Mouse (Mus musculus): ENCODE measurements around the gene Prpsap1. TPM values are rescaled to one million over a fixed set of nuclear protein-coding genes. Genes with fewer than 3 reads are reported as not detected.

The Prpsap1 gene
- 171 and 174 TPM in 2 replicates for polyA plus RNA-seq (2014; fragmentation: Nextera tagmentation; extraction: Ambion mirVana)

DNA sequence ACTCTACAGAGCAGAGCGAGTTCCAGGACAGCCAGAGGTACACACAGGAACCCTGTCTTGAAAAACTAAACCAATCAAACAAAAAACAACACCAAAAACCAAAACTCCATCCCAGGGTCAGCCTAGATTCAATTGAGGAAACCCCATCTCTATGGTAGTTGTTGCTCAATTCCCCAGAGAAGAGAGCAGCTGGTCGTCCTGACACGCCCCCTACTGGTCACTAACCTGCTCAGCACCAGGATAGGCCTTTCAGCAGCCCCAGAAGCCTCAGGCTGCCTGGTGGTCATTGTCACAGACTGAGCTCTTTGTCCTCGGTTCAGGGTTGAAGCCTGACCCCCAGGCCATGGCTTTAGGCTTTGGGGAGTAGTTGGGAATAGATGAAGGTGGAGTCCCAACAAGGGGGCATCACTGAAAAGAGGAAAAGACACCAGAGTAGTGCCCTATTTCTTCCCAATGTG is at the start of gene Prpsap1:
Gene Prpsap1 (minus strand): TSS at position 408 of the 458 bp plus-strand sequence.
- no peak within 1 kb of the TSS for H3K4me2 ChIP-seq (ENCODE audit: low read length)
- H3K4me1 ChIP-seq (ENCODE audit: control insufficient read depth, insufficient read depth, low read length): peaks cover 16% of the 10 kb centered on the region
- peak within 1 kb of the TSS; percentile 45; the same call in 1 of the 2 replicates for H3K27ac ChIP-seq (replicated peaks; ENCODE audit: low read depth, low read length)
- 23% methylated on average over 4 of the region's 4 CpGs for WGBS
- no peak for ATAC-seq (ENCODE audit: low FRiP score, low TSS enrichment)
- no peak within 1 kb of the TSS for H3K4me3 ChIP-seq (replicated peaks; ENCODE audit: low read depth, low read length)
- no peaks in the 10 kb centered on the region for H3K27me3 ChIP-seq (ENCODE audit: control insufficient read depth, insufficient read depth, low read length)
- H3K36me3 ChIP-seq (ENCODE audit: control insufficient read depth, insufficient read depth, low read length): no peaks in the 10 kb centered on the region
- DNase-seq: peak; percentile 68
- no peaks in the 10 kb centered on the region for H3K9me3 ChIP-seq (ENCODE audit: control insufficient read depth, low read length)
- H3K9ac ChIP-seq (replicated peaks; ENCODE audit: low read length): no peak within 1 kb of the TSS

DNA sequence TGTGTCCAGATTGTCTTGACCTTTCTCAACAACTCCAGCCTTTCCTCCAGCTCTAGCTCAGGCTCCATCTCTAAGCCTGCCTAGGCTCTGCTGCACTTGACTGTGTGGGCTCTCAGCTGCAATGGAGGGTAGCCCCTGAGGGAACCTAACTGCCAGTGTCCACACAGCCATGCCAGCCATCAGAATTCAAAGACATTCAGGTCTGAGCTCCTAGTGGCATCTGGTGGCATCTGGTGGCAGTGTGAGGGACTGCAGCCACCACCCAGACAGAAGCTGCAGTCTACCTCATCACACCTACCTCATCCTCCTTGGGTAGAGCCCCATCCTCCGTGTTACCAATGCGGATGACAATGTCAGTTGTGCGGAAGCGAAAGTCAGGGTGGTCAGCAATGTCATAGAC is 49.1 kb upstream of the Prpsap1 start:
- no peak; the same call in 1 of the 2 replicates for ATAC-seq (ENCODE audit: low FRiP score, low TSS enrichment)
- Histone ChIP-seq H3K4me3 (replicated peaks; ENCODE audit: low read depth, low read length) (no peak overlapping the region), H3K27me3 (ENCODE audit: control insufficient read depth, insufficient read depth, low read length) (no peaks in the 10 kb centered on the region), H3K9ac (replicated peaks; ENCODE audit: low read length) (no peak overlapping the region), H3K9me3 (ENCODE audit: control insufficient read depth, low read length) (no peaks in the 10 kb centered on the region), H3K27ac (replicated peaks; ENCODE audit: low read depth, low read length) (no peak overlapping the region), H3K4me2 (ENCODE audit: low read length) (no peak overlapping the region), H3K36me3 (ENCODE audit: control insufficient read depth, insufficient read depth, low read length) (peaks cover 95% of the 10 kb centered on the region), H3K4me1 (ENCODE audit: control insufficient read depth, insufficient read depth, low read length) (no peaks in the 10 kb centered on the region)
- 83% methylated on average over 4 of the region's 4 CpGs for WGBS
- peak; percentile 74 for DNase-seq

DNA sequence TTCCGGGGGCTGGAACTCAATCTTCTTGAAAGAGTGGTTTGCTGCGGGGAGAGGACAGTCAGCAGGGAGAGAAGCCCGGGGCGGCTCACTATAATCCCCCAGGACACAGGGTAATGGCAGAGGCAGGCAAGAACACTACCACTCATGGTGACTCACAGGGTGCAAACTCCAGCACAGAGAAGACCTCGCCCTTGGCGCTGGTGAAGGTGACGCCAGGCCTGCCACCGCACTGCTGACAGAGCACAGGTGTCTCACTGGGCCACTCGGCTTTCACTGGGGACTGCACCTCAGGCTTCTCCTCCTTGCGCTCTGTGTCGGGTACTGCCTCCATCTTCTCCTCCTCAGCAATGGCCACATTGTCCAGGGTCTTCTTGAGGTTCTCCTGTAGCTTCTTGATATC is 47.2 kb upstream of the Prpsap1 start:
- ATAC-seq (ENCODE audit: low FRiP score, low TSS enrichment): no peak
- H3K4me1 ChIP-seq (ENCODE audit: control insufficient read depth, insufficient read depth, low read length): no peaks in the 10 kb centered on the region

DNA sequence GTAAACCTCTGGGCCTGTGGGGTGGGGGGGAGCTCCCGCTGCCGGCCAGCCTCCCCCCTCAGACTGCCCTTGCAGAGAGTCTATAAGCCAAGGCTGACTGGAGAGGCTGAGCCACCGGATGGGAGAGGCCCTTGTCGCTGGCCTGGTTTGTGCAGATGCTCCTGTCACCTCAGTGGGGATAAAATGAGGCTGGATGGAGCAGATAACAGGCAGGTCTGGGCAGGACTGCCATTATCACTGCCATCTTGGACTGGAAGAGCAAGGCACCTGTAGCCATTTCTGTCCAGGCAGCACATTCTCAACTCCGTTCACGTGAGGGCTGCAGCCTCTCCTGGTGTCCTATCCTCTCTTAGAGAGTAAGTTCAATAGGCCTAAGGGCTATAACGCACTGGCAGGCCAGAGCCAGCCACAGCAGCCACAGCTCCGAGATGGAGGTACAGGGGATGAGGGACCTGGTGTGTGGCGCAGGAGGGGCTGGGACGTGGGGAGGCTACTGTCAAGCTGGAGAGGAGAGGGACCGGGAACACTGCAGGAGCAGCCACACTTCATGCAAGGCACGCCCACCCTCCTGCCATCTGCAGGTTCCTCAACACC is 44.2 kb upstream of the Prpsap1 start:
- 89% methylated on average over 12 of the region's 12 CpGs for WGBS
- Histone ChIP-seq H3K9ac (replicated peaks; ENCODE audit: low read length) (no peak overlapping the region), H3K27ac (replicated peaks; ENCODE audit: low read depth, low read length) (no peak overlapping the region), H3K4me1 (ENCODE audit: control insufficient read depth, insufficient read depth, low read length) (peaks cover 8% of the 10 kb centered on the region), H3K36me3 (ENCODE audit: control insufficient read depth, insufficient read depth, low read length) (peaks cover 60% of the 10 kb centered on the region), H3K4me2 (ENCODE audit: low read length) (no peak overlapping the region), H3K4me3 (replicated peaks; ENCODE audit: low read depth, low read length) (no peak overlapping the region), H3K9me3 (ENCODE audit: control insufficient read depth, low read length) (no peaks in the 10 kb centered on the region), H3K27me3 (ENCODE audit: control insufficient read depth, insufficient read depth, low read length) (peaks cover 19% of the 10 kb centered on the region)
- DNase-seq (no peak), ATAC-seq (ENCODE audit: low FRiP score, low TSS enrichment) (no peak)

More for the DNA sequence above, 47.2 kb upstream of the Prpsap1 start:
- Histone ChIP-seq H3K9me3 (ENCODE audit: control insufficient read depth, low read length) (no peaks in the 10 kb centered on the region), H3K27ac (replicated peaks; ENCODE audit: low read depth, low read length) (no peak overlapping the region), H3K4me3 (replicated peaks; ENCODE audit: low read depth, low read length) (no peak overlapping the region), H3K36me3 (ENCODE audit: control insufficient read depth, insufficient read depth, low read length) (peaks cover 90% of the 10 kb centered on the region), H3K9ac (replicated peaks; ENCODE audit: low read length) (no peak overlapping the region), H3K4me2 (ENCODE audit: low read length) (no peak overlapping the region), H3K27me3 (ENCODE audit: control insufficient read depth, insufficient read depth, low read length) (no peaks in the 10 kb centered on the region)
- DNase-seq: no peak
- WGBS: 96% methylated on average over 11 of the region's 11 CpGs

DNA sequence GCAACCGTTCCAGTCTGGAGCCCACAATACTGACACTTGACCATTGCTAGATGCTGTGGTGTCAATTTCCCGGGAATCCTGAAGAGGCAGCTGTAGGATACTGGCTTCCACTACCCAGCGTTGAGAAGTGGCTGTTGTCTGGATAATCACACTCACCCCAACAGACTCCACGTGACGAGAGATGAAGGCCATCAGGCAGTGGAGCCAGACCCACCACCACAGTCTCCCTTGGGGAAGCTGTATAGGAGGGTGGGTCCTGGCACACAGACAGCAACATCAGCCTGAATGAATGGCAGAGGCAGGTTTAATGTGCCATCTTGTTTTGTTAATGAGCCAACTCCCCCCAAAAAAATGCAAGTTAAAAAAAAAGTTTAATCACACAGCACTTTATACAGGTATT is 43.4 kb upstream of the Prpsap1 start:
- H3K4me3 ChIP-seq (replicated peaks; ENCODE audit: low read depth, low read length): no peak overlapping the region
- H3K4me1 ChIP-seq (ENCODE audit: control insufficient read depth, insufficient read depth, low read length): peaks cover 13% of the 10 kb centered on the region
- peaks cover 27% of the 10 kb centered on the region for H3K27me3 ChIP-seq (ENCODE audit: control insufficient read depth, insufficient read depth, low read length)
- H3K4me2 ChIP-seq (ENCODE audit: low read length): no peak overlapping the region
- WGBS: 63% methylated on average over 5 of the region's 5 CpGs
- H3K9me3 ChIP-seq (ENCODE audit: control insufficient read depth, low read length): no peaks in the 10 kb centered on the region
- DNase-seq (no peak), ATAC-seq (ENCODE audit: low FRiP score, low TSS enrichment) (no peak)
- H3K27ac ChIP-seq (replicated peaks; ENCODE audit: low read depth, low read length): no peak overlapping the region
- H3K9ac ChIP-seq (replicated peaks; ENCODE audit: low read length): no peak overlapping the region
- H3K36me3 ChIP-seq (ENCODE audit: control insufficient read depth, insufficient read depth, low read length): peaks cover 52% of the 10 kb centered on the region

DNA sequence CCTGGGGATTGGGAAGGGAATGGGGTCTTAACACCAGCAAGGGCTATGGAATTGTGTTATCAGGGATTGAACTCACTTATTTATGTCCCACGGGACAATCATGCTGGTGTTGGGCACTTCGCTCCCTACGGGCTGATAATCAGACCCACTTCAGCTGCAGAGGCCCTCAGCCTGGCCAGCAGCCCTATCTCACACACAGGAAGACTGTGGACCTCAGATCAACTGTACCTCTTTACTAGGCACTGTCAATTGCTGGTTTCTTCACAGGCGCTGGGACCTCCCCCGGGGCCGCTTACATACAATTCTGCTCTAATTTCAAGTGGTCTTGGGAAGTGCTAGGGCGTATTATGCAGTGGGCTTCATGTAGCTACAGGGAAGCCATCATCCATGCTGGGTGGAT is 42.7 kb upstream of the Prpsap1 start:
- Histone ChIP-seq H3K27ac (replicated peaks; ENCODE audit: low read depth, low read length) (no peak overlapping the region), H3K9ac (replicated peaks; ENCODE audit: low read length) (no peak overlapping the region), H3K27me3 (ENCODE audit: control insufficient read depth, insufficient read depth, low read length) (peaks cover 34% of the 10 kb centered on the region), H3K36me3 (ENCODE audit: control insufficient read depth, insufficient read depth, low read length) (peaks cover 45% of the 10 kb centered on the region), H3K4me1 (ENCODE audit: control insufficient read depth, insufficient read depth, low read length) (peaks cover 20% of the 10 kb centered on the region), H3K9me3 (ENCODE audit: control insufficient read depth, low read length) (no peaks in the 10 kb centered on the region), H3K4me2 (ENCODE audit: low read length) (no peak overlapping the region), H3K4me3 (replicated peaks; ENCODE audit: low read depth, low read length) (no peak overlapping the region)
- ATAC-seq (ENCODE audit: low FRiP score, low TSS enrichment) (no peak), DNase-seq (no peak)
- WGBS: 90% methylated on average over 7 of the region's 7 CpGs

DNA sequence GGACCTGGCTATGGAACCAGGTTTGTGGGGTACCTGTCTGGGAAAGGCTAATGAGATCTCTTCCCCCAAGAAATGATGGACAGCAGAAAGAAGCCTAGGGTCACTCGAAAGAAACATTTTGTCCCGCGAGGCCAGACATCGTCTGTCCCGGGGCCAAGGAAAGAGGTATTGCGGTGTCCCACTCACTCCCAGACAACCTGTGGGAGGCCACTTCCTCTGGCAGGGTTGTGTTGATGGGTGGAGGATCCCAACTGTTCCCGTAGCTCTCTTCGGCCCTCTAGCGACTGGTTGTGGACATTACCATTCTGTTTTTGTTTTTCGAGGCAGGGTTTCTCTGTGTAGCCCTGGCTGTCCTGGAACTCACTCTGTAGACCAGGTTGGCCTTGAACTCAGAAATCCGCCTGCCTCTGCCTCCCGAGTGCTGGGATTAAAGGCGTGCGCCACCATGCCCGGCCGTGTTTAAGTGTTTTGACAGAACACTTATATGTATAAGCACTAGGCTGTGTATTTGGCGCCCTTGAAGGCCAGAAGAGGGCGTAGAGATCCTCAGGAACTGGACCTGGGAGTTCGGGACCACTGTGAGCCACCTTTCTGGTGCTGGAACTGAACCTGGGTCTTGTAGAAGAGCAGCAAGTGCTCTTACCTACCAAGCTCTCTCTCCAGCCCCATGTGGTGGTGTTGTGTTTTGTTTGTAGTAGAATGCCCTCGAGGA is 40.3 kb upstream of the Prpsap1 start:
- ATAC-seq (ENCODE audit: low FRiP score, low TSS enrichment): no peak
- Histone ChIP-seq H3K4me1 (ENCODE audit: control insufficient read depth, insufficient read depth, low read length) (peaks cover 35% of the 10 kb centered on the region), H3K9ac (replicated peaks; ENCODE audit: low read length) (no peak overlapping the region), H3K27ac (replicated peaks; ENCODE audit: low read depth, low read length) (no peak overlapping the region), H3K9me3 (ENCODE audit: control insufficient read depth, low read length) (no peaks in the 10 kb centered on the region), H3K4me3 (replicated peaks; ENCODE audit: low read depth, low read length) (peak overlapping the region; percentile 39; the same call in 1 of the 2 replicates), H3K27me3 (ENCODE audit: control insufficient read depth, insufficient read depth, low read length) (peaks cover 46% of the 10 kb centered on the region), H3K36me3 (ENCODE audit: control insufficient read depth, insufficient read depth, low read length) (peaks cover 21% of the 10 kb centered on the region), H3K4me2 (ENCODE audit: low read length) (peak overlapping the region; percentile 76)
- peak; percentile 82 for DNase-seq
- 17% methylated on average over 20 of the region's 20 CpGs for WGBS

DNA sequence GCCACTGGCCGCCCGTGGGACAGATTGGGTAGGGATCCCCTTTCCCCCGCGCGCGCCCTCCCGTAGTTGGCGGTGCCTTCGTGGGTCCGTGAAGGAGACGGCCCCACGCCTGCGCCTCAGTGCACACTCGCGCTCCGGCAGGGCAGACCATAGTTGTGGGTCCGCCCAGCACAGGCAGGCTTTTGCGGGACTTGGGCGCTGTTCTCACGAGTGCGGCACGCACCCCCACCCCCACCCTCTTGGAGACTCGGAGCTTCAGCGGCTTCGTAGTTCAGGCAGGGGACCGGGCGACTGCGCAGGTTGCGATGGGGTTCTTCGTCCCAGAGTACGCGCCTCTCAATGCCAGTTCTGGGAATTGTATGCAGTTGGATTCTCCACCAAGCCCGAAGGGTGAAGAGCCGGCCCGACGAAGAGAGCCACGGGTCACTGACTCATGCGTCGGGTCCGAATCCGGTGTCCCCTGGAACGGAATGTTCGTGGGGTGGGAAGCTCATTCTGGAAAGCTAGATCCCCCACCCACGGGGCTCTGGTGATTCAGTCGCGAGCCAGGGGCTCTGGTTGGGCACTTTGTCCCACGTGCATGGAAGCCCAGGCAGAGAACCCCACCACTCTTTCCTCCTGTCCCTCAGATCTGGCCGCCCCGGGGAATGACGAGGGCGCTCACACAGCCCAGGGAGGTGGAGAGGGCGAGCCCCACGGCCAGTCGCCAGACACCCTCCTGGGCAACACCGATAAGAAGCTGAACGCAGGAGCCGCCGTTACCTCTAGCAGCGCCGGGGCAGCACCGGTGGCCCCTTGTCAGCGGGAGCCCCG is 39.5 kb upstream of the Prpsap1 start:
- Histone ChIP-seq H3K9ac (replicated peaks; ENCODE audit: low read length) (peak overlapping the region; percentile 42; the same call in 1 of the 2 replicates), H3K27me3 (ENCODE audit: control insufficient read depth, insufficient read depth, low read length) (peaks cover 46% of the 10 kb centered on the region), H3K9me3 (ENCODE audit: control insufficient read depth, low read length) (no peaks in the 10 kb centered on the region), H3K4me2 (ENCODE audit: low read length) (peak overlapping the region; percentile 76), H3K27ac (replicated peaks; ENCODE audit: low read depth, low read length) (no peak overlapping the region), H3K36me3 (ENCODE audit: control insufficient read depth, insufficient read depth, low read length) (peaks cover 13% of the 10 kb centered on the region), H3K4me1 (ENCODE audit: control insufficient read depth, insufficient read depth, low read length) (peaks cover 35% of the 10 kb centered on the region), H3K4me3 (replicated peaks; ENCODE audit: low read depth, low read length) (peak overlapping the region; percentile 39)
- ATAC-seq (ENCODE audit: low FRiP score, low TSS enrichment) (no peak), DNase-seq (peak; percentile 37)
- WGBS: under 1% methylated on average over 63 of the region's 63 CpGs
